Mouse (Mus musculus) neutrophil, adult 65 days (primary cell): ENCODE measurements around the gene Slc7a11. TPM values are rescaled to one million over a fixed set of nuclear protein-coding genes. Genes with fewer than 3 reads are reported as not detected.

Experiments used
- total RNA-seq: library from RNA; stranded (reverse); gene quantifications from 2 replicates; pipeline ENCODE4 v1.2.4, GENCODE M21; 2023

Slc7a11 gene
- 76.9 and 105 TPM in 2 replicates for total RNA-seq

GRCm38 (mm10) chr3:50443421-50443916 is at the start of gene Slc7a11:
Gene Slc7a11 (minus strand): TSS chr3:50443614.

